Mouse (Mus musculus) T-cell, adult 2 months (primary cell): ENCODE measurements around the gene Pelp1.
"Not testable (repeated sequence)": the region's sequence is repeated elsewhere in the genome, so short reads cannot be mapped to it uniquely, and the experiment has no call there.

Source experiments
- DNase-seq: peaks from one replicate; pipeline ENCODE4 v3.0.0; 2022; ENCODE audit warnings: low spot score

Pelp1 gene

GRCm38 (mm10) chr11:70419486-70419885 lies 9.7 kb upstream of the Pelp1 start:
- DNase-seq: no peak

GRCm38 (mm10) chr11:70418199-70418598 lies 8.4 kb upstream of the Pelp1 start:
- DNase-seq: no peak

DNA sequence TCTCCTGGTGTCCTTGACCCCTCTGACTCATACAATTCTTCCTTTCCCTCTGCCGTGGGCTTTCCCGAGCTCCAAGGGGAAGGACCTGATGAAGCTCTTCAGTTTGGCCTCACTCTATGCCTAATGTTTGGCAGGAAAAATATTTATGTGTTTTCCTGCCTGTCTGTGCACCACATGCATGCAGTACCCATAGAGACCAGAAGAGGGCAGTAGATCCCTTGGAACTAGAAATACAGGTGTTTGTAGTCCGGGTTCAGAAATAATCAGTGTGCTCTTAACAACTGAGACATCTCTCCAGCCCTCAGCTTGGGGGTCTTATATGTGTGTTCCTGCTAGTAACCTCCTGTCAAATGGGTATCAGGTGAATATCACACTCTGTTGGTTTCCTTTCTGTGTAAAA lies 4.1 kb upstream of the Pelp1 start:
- DNase-seq: peak; percentile 73

DNA sequence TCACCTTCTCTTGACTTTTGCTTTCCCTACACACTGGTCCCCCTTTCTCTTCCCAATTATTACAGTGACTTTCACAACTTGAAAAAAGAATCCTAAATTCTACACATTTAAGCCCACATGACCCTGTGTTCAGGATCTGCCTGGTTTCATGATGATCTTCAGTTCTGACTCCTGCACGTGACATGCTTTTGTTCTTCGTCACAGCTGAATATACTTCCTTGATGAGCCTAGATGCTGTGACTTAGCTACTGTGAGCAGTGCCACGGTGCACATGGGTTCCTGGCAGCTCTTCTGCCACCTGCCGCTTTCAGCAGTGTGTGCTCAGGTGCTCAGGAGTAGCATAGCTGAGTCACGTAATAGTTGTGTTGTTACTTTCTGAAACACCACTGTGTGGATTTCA lies 2.8 kb upstream of the Pelp1 start:
- DNase-seq: no peak

GRCm38 (mm10) chr11:70410297-70410643 lies 439 bp upstream of the Pelp1 start:
- DNase-seq: no peak

DNA sequence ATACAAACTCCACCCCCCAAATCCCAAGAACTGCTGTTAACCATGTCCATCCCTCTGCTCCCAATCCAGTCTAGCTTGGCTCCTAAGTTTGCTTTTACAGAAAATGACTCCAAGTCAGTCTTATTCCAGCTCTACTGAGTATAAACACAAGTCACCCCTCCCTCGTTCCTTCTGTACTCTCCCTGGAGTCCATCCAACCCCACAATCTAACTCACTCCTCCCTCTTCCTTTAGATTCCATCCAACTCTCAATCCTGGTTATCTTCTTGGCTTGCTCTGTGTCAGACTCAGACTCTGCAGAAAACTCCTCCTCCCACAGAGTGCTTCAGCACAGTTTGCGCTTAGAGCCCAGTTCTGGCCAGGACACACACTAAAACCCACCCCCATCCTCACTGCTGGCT lies 6.2 kb downstream of the Pelp1 start:
- no peak for DNase-seq

DNA sequence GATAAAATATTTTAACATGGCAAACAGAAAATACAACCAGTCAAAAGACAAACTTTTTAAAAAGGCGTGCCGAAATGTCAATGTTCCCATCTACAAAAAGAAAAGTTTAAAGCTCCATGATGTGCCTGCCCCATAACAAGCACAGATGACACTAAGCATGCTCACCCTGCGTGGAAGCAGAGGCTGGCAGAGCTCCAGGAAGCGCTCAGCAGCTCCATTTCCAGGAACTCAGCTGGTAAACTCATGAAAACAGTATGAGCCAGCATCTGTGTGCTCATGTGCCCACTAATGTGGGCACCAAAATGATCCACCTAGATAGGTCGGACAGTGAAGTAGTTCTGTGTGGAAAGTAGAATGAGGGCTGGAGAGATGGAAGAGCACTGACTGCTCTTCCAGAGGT lies 20.4 kb downstream of the Pelp1 start:
- DNase-seq: no peak

- no peak for DNase-seq
Observed at GRCm38 (mm10) chr11:70387436-70387835, 22.4 kb downstream of the Pelp1 start.

DNA sequence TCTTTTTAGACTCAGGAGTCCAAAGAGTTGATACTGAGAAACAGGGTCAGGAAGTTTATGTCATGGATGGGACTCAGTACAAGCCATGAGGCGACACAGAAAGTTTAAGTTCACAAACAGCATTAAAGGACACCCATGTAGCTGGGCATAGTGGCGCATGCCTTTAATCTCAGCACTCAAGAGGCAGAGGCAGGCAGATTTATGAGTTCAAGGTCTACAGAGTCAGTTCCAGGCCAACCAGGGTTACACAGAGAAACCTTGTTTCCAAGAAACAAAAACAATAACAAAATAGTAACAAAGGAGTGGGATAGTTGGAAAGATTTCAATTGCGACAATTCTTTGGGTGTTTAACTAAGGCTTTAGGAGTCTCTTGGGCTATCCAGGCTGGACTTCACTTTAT lies 25.7 kb downstream of the Pelp1 start:
- no peak for DNase-seq

DNA sequence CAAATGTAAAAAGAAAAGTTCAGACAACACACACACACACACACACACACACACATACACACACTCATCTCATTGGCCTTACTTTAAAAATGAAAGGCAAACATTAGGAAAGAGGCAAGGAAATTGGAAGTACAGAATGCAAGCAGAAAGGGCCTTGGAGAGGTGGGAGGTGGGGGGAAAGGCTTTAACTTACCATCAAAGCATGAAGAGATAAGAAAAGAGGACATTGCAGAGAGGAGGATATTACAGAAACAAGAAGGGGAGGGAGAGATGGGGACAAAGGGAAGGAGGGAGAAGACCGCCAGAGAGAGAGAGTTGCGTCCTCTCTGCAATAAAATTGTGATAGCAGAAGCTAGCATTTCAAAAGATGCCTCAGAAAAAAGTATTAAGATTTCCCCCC lies 28.5 kb downstream of the Pelp1 start:
- no peak for DNase-seq

DNA sequence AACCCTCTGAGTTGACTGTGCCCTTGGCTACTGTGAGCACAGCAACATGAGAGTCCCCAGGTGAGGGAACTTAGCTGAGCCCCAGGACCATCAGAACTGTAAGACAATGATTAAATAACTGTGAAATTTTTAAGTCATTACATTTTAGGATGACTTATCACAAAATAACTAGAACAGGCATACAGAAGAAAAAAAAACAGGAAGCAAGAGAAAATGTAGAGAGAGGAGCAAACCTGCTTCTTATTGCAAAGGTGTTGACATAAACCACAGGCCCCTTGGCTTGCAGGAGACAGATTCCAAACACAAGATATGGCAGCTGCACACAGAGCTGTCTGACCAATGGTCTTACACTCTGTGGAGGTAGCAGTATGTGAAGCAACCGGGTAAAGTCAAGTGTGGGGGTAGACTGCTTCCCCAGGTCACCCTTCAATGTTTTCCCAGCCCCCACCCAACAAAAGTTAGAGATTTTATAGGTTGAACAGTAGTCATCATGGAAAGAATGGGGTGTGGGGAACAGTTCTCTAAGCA lies 29.3 kb downstream of the Pelp1 start:
- DNase-seq: no peak

DNA sequence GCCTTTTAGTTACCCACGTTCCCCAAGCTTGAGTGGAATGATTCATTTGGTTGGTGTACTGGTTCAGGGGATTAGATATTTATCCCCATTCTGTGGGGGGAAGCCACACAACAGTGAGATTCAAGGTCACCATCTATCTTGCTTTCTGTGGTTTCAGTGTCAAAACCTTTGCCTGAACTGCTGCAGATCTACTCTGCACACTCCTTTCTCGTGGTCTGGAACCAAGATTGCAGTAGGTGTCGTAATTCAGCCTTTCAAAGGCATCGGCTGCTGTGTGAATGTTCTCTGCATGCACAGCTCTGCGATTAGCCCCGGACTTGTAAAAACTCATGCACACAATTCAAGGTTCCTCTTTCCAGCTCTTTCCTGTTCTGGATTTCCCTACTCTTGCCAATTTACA lies 33.8 kb downstream of the Pelp1 start:
- no peak for DNase-seq

GRCm38 (mm10) chr11:70374302-70374701 lies 35.5 kb downstream of the Pelp1 start:
- DNase-seq: no peak

GRCm38 (mm10) chr11:70372849-70373557 lies 36.8 kb downstream of the Pelp1 start:
- DNase-seq: no peak

DNA sequence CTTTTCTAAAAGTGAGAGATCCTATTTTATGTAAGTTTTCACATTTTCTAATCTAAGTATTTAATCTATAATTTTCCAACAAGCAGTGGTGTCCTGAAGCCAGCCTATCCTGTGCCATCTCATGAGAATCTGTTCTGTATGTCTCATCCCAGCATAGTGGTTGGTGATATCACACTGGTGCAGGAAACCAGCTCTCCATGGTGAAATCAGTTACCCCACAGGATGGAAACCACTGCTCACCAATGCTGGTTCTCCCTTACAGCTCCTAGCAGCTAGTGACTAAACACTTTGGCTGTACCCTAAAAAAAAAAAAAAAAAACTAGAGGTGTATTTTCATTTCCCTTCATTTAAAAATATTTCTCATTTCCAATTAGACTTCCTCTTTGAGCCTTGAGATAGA lies 37.4 kb downstream of the Pelp1 start:
- DNase-seq: no peak

DNA sequence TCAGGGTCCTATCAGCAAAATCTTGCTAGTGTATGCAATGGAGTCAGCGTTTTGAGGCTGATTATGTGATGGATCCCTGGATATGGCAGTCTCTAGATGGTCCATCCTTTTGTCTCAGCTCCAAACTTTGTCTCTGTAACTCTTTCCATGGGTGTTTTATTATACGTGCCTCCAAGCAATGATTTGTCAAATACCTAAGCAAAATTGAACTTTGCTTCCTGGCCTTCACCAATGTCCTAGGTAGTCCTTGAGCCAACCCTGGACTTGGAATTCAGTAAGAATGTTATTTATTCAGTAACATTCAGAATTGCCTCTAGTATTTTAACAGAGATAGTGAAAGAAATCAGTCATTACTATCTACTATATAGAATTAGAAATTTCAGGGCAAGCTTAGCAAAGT lies 41.2 kb downstream of the Pelp1 start:
- not testable (repeated sequence) for DNase-seq

DNA sequence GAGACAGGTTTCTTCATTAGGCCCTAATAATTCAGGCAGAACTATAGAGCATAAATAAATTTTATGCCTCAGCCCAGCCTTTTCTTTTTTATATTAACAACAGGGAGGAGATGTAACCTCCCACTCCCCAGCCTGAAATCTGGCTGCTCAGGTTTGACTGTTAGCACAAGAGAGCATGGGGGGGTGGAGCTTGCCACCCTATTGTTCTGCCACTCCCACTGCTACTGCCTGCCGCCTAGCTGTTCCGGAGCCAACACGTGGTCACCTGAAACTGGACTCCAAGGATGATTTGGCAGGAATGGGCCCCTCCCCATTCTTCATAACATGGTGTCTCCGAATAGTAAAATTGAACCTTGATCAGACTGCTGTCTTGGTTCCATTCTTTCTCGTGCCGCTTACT lies 42.1 kb downstream of the Pelp1 start:
- not testable (repeated sequence) for DNase-seq

GRCm38 (mm10) chr11:70351868-70352267 lies 58.0 kb downstream of the Pelp1 start, which contains the start of gene Alox15:
Alox15 (minus strand) TSS chr11:70352031.
- DNase-seq: peak; percentile 27

- no peak for DNase-seq
Observed at GRCm38 (mm10) chr11:70348630-70349029, 61.2 kb downstream of the Pelp1 start.

GRCm38 (mm10) chr11:70347861-70348260 lies 62.0 kb downstream of the Pelp1 start:
- DNase-seq: no peak

GRCm38 (mm10) chr11:70345546-70345945 lies 64.3 kb downstream of the Pelp1 start:
- no peak for DNase-seq

DNA sequence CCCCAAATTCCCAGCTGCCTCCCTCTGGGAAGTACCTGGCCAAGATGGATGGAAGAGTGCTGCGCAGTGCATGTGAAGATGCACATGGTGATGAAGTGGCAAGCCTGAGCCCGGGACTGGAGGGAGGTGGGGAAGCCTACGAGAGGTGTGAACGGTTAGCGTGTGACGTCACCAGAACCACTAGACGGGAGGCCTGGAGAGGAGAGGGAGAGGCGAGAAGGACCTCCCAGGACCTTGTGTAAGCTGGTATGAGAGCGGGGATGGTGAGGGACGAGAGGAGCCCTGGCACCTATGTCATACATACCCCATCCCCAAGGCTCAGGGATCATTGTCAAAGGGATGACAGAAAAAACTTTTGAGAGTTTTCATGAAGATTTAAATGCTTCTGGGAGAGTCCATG lies 64.8 kb downstream of the Pelp1 start:
- DNase-seq: no peak
